Mouse (Mus musculus) hindbrain, postnatal 0 days (tissue): ENCODE measurements at regions not wholly inside any gene's neighbourhood (a gene's known extent, or its start where the extent isn't known, plus 50 kb on each side); places are given as distances from the start of the nearest gene placed in this dataset.
A peak's percentile ranks its signal among the peaks of the same experiment; 100 is the strongest.

Experiments used
- ATAC-seq: fragments of 200-750 bp; cut with Nextera tagmentation; 2 replicates; pipeline ENCODE4 v1.8.0; 2017; ENCODE audit warnings: mild to moderate bottlenecking, moderate TSS enrichment, moderate library complexity
- DNase-seq: peaks from one replicate; pipeline ENCODE4 v3.0.0-alpha.2; 2015; ENCODE audit warnings: low spot score
- H3K27ac ChIP-seq: fragments of 300-500 bp; sonication (generic); 2 replicates; pipeline ENCODE4 v1.5.1; 2014; ENCODE audit warnings: mild to moderate bottlenecking
- H3K27me3 ChIP-seq: fragments of 300-500 bp; sonication (generic); 2 replicates; pipeline ENCODE4 v1.6.1; 2014; ENCODE audit warnings: low read length, mixed read lengths; ENCODE audit not compliant: insufficient read depth
- H3K36me3 ChIP-seq: fragments of 300-500 bp; sonication (generic); 2 replicates; pipeline ENCODE4 v1.6.1; 2014; ENCODE audit warnings: low read length, mixed read lengths; ENCODE audit not compliant: insufficient read depth
- H3K4me1 ChIP-seq: fragments of 300-500 bp; sonication (generic); 2 replicates; pipeline ENCODE4 v1.6.1; 2014; ENCODE audit warnings: antibody characterized with exemption, low read length, mixed read lengths; ENCODE audit not compliant: insufficient read depth
- H3K4me2 ChIP-seq: fragments of 300-500 bp; sonication (generic); 2 replicates; pipeline ENCODE4 v1.6.1; 2014; ENCODE audit warnings: low read depth, mild to moderate bottlenecking, low read length, moderate library complexity, mixed read lengths
- H3K4me3 ChIP-seq: fragments of 300-500 bp; sonication (generic); 2 replicates; pipeline ENCODE4 v1.5.1; 2014; ENCODE audit warnings: low read length
- H3K9ac ChIP-seq: fragments of 300-500 bp; sonication (generic); replicated peaks from 2 replicates; pipeline ENCODE4 v1.6.1; 2014; ENCODE audit warnings: mild to moderate bottlenecking, low read length, moderate library complexity, mixed read lengths
- H3K9me3 ChIP-seq: fragments of 300-500 bp; sonication (generic); 2 replicates; pipeline ENCODE4 v1.6.1; 2016; ENCODE audit warnings: low read length, mixed read lengths
- CTCF ChIP-seq: IDR thresholded peaks from 2 replicates; pipeline ENCODE4 v1.5.1; 2016; ENCODE audit warnings: antibody characterized with exemption, control low read depth, low read depth
- WGBS: fragments of 180-500 bp; shearing (Covaris S2); extraction: QIAGEN DNeasy Blood & Tissue Kit; methylation state at CpG from one replicate; pipeline ENCODE4 v1.1.7; 2014; 5-methylcytosine and 5-hydroxymethylcytosine counted together

GRCm38 (mm10) chr14:68973636-68974101 is 320.4 kb downstream of the Synb start:
- TF ChIP-seq CTCF: no peak
- H3K4me2 ChIP-seq: 0 out of 2 replicates have a peak overlapping the region, but pooled peaks have one; percentile 8
- DNase-seq: peak; percentile 28
- 35% methylated on average over 8 of the region's 8 CpGs for WGBS
- H3K9ac ChIP-seq: no peak overlapping the region
- no peaks in the 10 kb centered on the region for H3K36me3 ChIP-seq
- no peak overlapping the region for H3K27ac ChIP-seq
- no peak overlapping the region for H3K4me3 ChIP-seq
- no peaks in the 10 kb centered on the region for H3K4me1 ChIP-seq
- no peaks in the 10 kb centered on the region for H3K27me3 ChIP-seq
- no peak for ATAC-seq
- no peaks in the 10 kb centered on the region for H3K9me3 ChIP-seq

GRCm38 (mm10) chr14:68966758-68967157 is 327.3 kb downstream of the Synb start:
- no peaks in the 10 kb centered on the region for H3K9me3 ChIP-seq

GRCm38 (mm10) chr14:68954577-68955460 is 339.3 kb downstream of the Synb start:
- H3K4me2 ChIP-seq: no peak overlapping the region
- H3K4me3 ChIP-seq: no peak overlapping the region
- H3K36me3 ChIP-seq: no peaks in the 10 kb centered on the region
- H3K27ac ChIP-seq: no peak overlapping the region
- no peaks in the 10 kb centered on the region for H3K9me3 ChIP-seq
- no peaks in the 10 kb centered on the region for H3K4me1 ChIP-seq
- DNase-seq: no peak
- no peak overlapping the region for H3K9ac ChIP-seq
- H3K27me3 ChIP-seq: no peaks in the 10 kb centered on the region
- WGBS: 70% methylated on average over 9 of the region's 9 CpGs
- TF ChIP-seq CTCF: no peak
- no peak for ATAC-seq

More at GRCm38 (mm10) chr14:68966758-68967157, 327.3 kb downstream of the Synb start:
- Histone ChIP-seq H3K27ac (no peak overlapping the region), H3K27me3 (no peaks in the 10 kb centered on the region), H3K36me3 (no peaks in the 10 kb centered on the region), H3K4me1 (no peaks in the 10 kb centered on the region), H3K4me3 (no peak overlapping the region), H3K9ac (no peak overlapping the region), H3K4me2 (no peak overlapping the region)
- DNase-seq (peak; percentile 65), ATAC-seq (no peak)
- WGBS: 3% methylated on average over 1 of the region's 1 CpGs
- TF ChIP-seq CTCF: peak; percentile 78

GRCm38 (mm10) chr14:68945906-68946305 is 348.2 kb downstream of the Synb start:
- no peaks in the 10 kb centered on the region for H3K36me3 ChIP-seq
- 89% methylated on average over 3 of the region's 3 CpGs for WGBS
- no peak for TF ChIP-seq CTCF

GRCm38 (mm10) chr14:68945434-68945833 is 348.7 kb downstream of the Synb start:
- DNase-seq: no peak

More at GRCm38 (mm10) chr14:68945906-68946305, 348.2 kb downstream of the Synb start:
- DNase-seq (no peak), ATAC-seq (no peak)
- Histone ChIP-seq H3K4me2 (no peak overlapping the region), H3K9me3 (no peaks in the 10 kb centered on the region), H3K9ac (no peak overlapping the region), H3K27me3 (no peaks in the 10 kb centered on the region), H3K4me1 (no peaks in the 10 kb centered on the region), H3K4me3 (no peak overlapping the region), H3K27ac (no peak overlapping the region)

GRCm38 (mm10) chr14:68941759-68942158 is 352.3 kb downstream of the Synb start:
- H3K9me3 ChIP-seq: no peaks in the 10 kb centered on the region
- TF ChIP-seq CTCF: no peak
- H3K9ac ChIP-seq: no peak overlapping the region
- DNase-seq (no peak), ATAC-seq (no peak)
- no peaks in the 10 kb centered on the region for H3K4me1 ChIP-seq
- no peak overlapping the region for H3K27ac ChIP-seq
- H3K4me3 ChIP-seq: no peak overlapping the region
- H3K27me3 ChIP-seq: no peaks in the 10 kb centered on the region
- H3K36me3 ChIP-seq: no peaks in the 10 kb centered on the region
- WGBS: 85% methylated on average over 2 of the region's 2 CpGs
- H3K4me2 ChIP-seq: no peak overlapping the region

More at GRCm38 (mm10) chr14:68945434-68945833, 348.7 kb downstream of the Synb start:
- ATAC-seq: no peak
- WGBS: 44% methylated on average over 4 of the region's 4 CpGs
- Histone ChIP-seq H3K27me3 (no peaks in the 10 kb centered on the region), H3K27ac (no peak overlapping the region), H3K4me1 (no peaks in the 10 kb centered on the region), H3K36me3 (no peaks in the 10 kb centered on the region), H3K4me3 (no peak overlapping the region), H3K9ac (no peak overlapping the region), H3K4me2 (no peak overlapping the region), H3K9me3 (no peaks in the 10 kb centered on the region)
- TF ChIP-seq CTCF: no peak
